Mouse (Mus musculus) spleen, postnatal 10 days (tissue): ENCODE measurements around the gene Uckl1.

Source experiments
- DNase-seq, 2 experiments: peaks; one replicate each; pipeline ENCODE4 v3.0.0; 2021 to 2022; ENCODE audit warnings: low spot score in 2 of 2

Uckl1 gene

DNA sequence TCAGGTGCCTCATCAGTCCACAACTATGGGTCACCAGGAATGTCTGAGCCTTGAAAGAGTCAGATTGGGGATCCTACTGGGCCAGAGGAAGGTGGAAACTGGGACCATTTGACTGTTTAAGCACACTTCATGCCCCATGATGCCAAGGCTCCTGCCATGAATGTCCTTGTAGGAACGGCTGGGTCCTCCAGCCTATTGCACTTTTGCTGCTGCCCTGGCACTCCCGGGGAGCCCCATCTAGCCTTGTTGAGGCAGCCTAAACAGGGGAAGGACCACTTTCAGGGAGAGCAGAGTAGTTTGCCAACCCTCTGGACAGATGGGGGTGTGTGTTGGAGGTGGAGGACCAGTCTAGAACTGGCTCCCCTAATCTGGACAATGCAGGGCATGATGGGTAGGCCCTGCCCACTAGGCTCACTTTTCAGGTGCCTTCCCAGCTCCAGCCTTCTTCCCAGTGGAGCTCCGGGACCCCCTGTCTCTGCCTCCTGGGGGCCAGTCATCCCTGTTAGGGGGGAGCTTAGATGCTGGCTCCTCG lies at the start of gene Uckl1:
Gene Uckl1, minus strand, starts transcription at position 482 of the 532 bp plus-strand sequence.
- DNase-seq, result peak; percentile 3 to 11

- DNase-seq, result no peak
Measured at GRCm38 (mm10) chr2:181632624-181633023, 47.9 kb upstream of the Uckl1 start.

DNA sequence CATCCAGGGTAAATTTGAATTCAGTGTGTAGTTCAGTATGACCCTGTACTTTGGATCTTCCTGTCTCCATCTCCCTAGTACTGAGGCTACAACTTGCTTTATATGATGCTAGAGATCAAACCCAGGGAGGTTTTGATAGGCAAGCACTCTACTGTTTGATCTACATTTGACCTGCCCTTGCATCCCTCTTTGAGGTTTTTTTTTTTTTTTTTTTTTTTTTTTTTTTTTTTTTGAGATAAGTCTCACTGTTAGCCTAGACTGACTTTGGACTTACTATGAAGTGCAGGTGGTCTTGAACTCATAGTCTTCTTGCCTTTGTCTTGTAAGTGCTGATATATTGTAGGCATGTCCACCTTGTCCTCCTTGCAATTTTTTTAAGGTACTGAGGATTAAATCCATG lies 43.8 kb upstream of the Uckl1 start:
- no peak for DNase-seq

DNA sequence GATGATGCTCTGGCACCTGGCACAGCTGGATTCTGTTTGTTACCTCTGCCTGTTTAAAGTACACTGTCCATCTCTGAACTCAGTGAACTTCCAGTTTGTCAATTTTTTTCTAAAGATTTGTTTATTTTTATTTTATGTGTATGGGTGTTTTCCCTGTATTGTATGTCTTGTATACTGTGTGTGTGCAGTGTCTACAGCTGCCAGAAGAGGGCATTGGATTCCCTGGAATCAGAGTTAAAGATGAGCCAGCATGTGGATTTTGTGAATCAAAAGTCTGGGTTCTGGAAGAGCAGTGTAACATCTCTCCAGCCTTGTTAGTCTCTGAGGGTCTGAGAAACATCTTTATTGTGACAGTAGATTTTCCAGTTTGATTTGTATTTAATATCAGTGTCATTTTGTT lies 38.7 kb upstream of the Uckl1 start:
- peak in 1 of 2 experiments; percentile 24 for DNase-seq

- no peak for DNase-seq
Measured at GRCm38 (mm10) chr2:181618761-181619495, 34.2 kb upstream of the Uckl1 start.

DNA sequence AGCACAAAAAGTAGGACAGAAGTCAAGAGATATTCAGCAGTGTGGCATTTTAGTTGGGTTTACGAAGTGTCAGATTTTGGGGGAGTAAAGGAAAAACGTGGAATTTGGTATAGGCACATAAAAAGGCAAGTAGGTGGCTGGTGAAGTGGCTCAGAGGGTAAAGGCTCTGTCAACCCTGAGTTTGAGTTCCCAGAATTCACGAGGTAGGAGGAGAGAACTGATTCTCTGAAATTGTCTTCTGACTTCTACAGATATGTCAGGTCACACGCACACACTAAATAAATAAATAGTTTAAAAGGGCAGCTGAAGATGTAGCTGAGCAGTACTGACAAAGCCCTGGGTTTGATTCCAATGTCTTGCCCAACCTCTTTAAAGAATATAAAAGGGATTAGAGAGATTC lies 17.7 kb upstream of the Uckl1 start:
- no peak for DNase-seq

DNA sequence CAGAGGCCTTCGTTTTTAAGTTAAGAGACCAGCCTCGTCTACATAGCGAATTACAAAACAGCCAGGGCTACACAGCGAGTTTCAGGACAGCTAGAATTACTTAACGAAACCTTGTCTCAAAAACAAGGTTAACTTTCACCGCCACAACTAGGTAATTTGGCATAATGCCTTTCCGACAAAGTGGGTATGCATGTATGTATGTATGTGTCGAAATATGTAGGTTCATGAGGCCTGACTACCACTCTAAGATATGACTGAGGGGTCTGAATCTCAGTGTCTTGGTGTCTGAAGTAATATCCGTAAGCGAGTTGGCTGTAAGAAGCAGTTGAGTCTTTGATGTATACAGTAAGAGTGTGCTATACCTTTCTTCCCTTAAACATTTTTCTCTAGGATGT lies 17.1 kb upstream of the Uckl1 start:
- DNase-seq, result no peak

- peak; percentile 88 to 98 for DNase-seq
Measured at GRCm38 (mm10) chr2:181600828-181601750, 16.4 kb upstream of the Uckl1 start.

DNA sequence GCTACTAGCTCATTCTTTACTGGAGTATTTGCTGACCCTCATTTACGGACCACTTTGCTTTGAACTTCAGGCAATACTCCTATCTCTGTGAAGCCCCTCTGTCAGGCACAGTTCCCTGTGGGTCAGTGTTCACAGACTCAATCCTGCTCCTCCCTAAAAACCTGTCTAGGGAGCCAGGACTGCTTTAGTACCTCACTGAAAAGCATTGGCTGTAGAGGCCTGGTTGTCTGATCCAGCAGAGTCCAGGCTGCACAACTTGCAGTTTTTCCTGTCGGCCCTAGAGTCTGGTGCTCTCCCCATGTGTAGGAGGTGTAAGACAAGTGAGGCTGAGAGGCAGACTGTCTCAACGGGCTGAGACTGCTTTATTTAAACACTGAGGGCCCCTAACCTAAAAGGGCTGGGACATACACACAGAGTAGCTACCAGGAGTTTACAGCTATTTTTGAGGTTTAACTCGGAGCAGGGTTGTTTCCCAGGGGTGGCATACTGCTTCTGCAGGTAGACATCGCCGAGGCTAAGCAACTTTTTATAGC lies 15.6 kb upstream of the Uckl1 start:
- DNase-seq, result no peak

- DNase-seq, result peak in 1 of 2 experiments; percentile 71
Measured at GRCm38 (mm10) chr2:181598454-181599351, 14.0 kb upstream of the Uckl1 start, which contains the start of gene Samd10. TSS of gene Samd10 (minus strand) at chr2:181599212.

- DNase-seq, result no peak
Measured at GRCm38 (mm10) chr2:181597378-181598061, 12.8 kb upstream of the Uckl1 start.

DNA sequence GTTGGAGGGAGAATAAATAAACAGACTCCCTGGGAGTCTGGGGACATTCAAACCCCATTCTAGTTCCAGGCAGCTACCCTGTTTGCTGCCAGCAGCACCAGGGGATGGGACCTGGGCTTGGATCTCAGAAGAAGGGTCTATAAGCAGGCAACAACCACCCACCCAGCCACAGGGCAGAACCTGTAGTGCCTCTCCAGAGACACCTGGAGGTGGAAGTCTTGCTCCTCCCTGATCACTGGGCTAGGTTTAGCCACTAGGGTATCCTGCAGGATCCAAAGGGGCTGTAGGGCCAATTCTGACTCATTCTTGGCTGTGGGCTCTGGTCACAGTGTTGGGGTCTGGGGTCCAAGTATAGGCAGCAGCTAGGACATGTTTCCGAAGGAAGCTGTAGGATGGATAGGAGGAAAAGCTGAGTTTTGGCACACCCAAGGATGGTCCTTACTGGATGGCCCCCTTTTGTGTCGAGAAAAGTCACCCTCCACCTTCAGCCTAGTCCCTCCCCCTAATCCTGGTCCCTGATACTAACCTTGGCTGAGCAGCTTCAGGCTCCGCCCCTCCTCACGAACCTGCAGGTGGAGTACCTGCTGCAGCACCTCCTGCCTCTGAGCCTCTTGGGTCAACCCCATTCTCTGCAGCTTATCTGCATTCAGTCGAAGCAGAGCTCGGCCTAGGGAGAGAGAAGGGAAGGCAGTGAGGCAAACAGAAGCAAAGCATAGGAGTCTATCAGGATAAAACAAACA lies 11.7 kb upstream of the Uckl1 start:
- DNase-seq, result no peak

DNA sequence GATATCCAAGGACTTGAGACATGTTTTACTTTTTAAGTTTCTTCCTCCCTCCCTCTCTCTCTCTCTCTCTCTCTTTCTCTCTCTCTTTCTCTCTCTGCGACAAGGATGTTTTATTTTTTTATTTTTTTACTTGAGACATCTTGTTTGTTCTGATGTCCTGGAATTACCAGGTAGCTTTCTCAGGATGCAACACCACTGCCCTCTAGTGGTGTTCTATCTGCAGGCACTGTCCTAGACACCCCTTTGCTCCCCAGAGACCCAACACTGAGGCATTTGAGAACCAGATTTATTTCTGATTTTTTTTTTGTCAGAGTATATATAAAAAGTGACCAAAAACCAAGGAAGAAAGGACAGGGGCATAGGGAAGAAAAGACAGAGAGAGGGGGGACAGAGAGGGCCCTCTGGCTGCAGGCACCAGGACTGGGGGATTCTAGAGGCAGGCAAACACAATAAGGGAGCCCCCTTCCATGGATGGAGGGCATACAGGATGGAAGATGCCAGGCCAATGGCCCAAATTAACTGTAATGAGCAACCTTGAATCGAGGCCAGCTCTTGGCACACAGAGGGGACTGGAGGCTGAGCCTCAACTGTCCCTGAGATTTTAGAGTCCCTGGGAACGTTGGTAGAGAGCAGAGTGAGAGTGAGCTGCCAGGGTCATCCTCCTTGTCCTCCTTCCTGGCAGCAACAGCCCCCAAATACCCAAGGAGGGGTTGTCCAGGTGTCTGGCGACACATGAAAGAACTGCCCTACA lies 10.4 kb upstream of the Uckl1 start:
- DNase-seq, result peak in 1 of 2 experiments; percentile 6

- no peak for DNase-seq
Measured at GRCm38 (mm10) chr2:181593937-181594336, 9.2 kb upstream of the Uckl1 start.

- no peak for DNase-seq
Measured at GRCm38 (mm10) chr2:181593042-181593421, 8.3 kb upstream of the Uckl1 start.

- peak; percentile 53 to 69 for DNase-seq
Measured at GRCm38 (mm10) chr2:181592231-181593041, 7.7 kb upstream of the Uckl1 start, which contains the start of gene Zfp512b. TSS of gene Zfp512b (minus strand) at chr2:181592803.

- DNase-seq, result peak; percentile 18 to 54
Measured at GRCm38 (mm10) chr2:181591528-181592085, 6.9 kb upstream of the Uckl1 start, which contains the start of gene Prpf6. TSS of gene Prpf6 (plus strand) at chr2:181591868.

GRCm38 (mm10) chr2:181590471-181590870 lies 5.8 kb upstream of the Uckl1 start:
- no peak for DNase-seq
